Mouse (Mus musculus) forebrain, embryonic 11.5 days (tissue): ENCODE results near the gene Ccdc40. TPM values are rescaled to one million over a fixed set of nuclear protein-coding genes. Genes with fewer than 3 reads are reported as not detected.
"Not testable (repeated sequence)": the region's sequence is repeated elsewhere in the genome, so short reads cannot be mapped to it uniquely, and the experiment has no call there.

Experiments
- ATAC-seq: fragments of 200-750 bp; cut with Nextera tagmentation; replicated peaks from 2 replicates; pipeline ENCODE4 v1.8.0; 2017; ENCODE audit warnings: moderate TSS enrichment; ENCODE audit not compliant: low FRiP score
- DNase-seq: peaks from one replicate; pipeline ENCODE4 v3.0.0-alpha.2; 2017; ENCODE audit warnings: low spot score
- H3K27ac ChIP-seq: fragments of 300-500 bp; sonication (generic); 2 replicates; pipeline ENCODE4 v1.5.1; 2014; ENCODE audit warnings: low read depth, low read length
- H3K27me3 ChIP-seq: fragments of 300-500 bp; sonication (generic); 2 replicates; pipeline ENCODE4 v1.6.1; 2014; ENCODE audit warnings: mild to moderate bottlenecking, low read length, mixed read lengths; ENCODE audit not compliant: control insufficient read depth, insufficient read depth
- H3K36me3 ChIP-seq: fragments of 300-500 bp; sonication (generic); 2 replicates; pipeline ENCODE4 v1.6.1; 2014; ENCODE audit warnings: mild to moderate bottlenecking, low read length, moderate library complexity, mixed read lengths; ENCODE audit not compliant: control insufficient read depth, insufficient read depth
- H3K4me1 ChIP-seq: fragments of 300-500 bp; sonication (generic); replicated peaks from 2 replicates; pipeline ENCODE4 v1.6.1; 2014; ENCODE audit warnings: low read length, mixed read lengths; ENCODE audit not compliant: control insufficient read depth, insufficient read depth
- H3K4me2 ChIP-seq: fragments of 300-500 bp; sonication (generic); 2 replicates; pipeline ENCODE4 v1.6.1; 2014; ENCODE audit warnings: low read depth, mild to moderate bottlenecking, low read length, moderate library complexity, mixed read lengths; ENCODE audit not compliant: severe bottlenecking
- H3K4me3 ChIP-seq: fragments of 300-500 bp; sonication (generic); 2 replicates; pipeline ENCODE4 v1.5.1; 2014; ENCODE audit warnings: low read depth, low read length
- H3K9ac ChIP-seq: fragments of 300-500 bp; sonication (generic); 2 replicates; pipeline ENCODE4 v1.6.1; 2014; ENCODE audit warnings: low read length
- H3K9me3 ChIP-seq: fragments of 300-500 bp; sonication (generic); 2 replicates; pipeline ENCODE4 v1.6.1; 2016; ENCODE audit warnings: low read length, mixed read lengths; ENCODE audit not compliant: control insufficient read depth
- WGBS: fragments of 180-500 bp; shearing (Covaris S2); extraction: QIAGEN DNeasy Blood & Tissue Kit; methylation state at CpG from one replicate; pipeline ENCODE4 v1.1.7; 2014; 5-methylcytosine and 5-hydroxymethylcytosine counted together
- polyA plus RNA-seq: library from polyadenylated mRNA; unstranded; fragments of >200 nt; fragmentation: Nextera tagmentation; extraction: Ambion mirVana; gene quantifications from 2 replicates; pipeline ENCODE4 v1.2.1, GENCODE M21; 2014

Gene Ccdc40
- polyA plus RNA-seq, 1 experiment from 2014 or later, result 19.5 TPM

DNA sequence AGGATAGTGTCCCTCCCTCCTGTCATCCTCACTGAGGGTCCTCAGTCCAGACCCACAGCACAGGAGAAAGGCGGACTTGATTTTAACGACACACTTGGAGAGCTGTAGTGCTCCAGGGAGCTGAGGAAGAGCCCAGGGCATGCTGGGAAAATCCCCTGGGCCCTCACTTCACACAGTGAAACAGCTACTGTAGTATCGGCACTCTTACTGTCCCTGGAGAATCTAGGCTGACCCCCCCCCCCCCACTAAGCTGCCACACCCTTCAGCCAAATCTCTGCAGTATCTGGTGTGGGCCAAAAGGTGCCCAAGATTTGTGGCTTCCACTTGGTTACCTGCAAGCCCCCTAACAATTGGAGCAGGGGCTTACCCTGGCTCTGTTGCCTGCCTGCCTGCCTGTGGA is 8.6 kb downstream of the Ccdc40 start:
- WGBS, result 68% methylated on average over 3 of the region's 3 CpGs
- Histone ChIP-seq H3K9ac (no peak overlapping the region), H3K36me3 (no peaks in the 10 kb centered on the region; the same call in 1 of the 2 replicates), H3K4me3 (no peak overlapping the region), H3K4me1 (peaks cover 2% of the 10 kb centered on the region; the same call in 1 of the 2 replicates), H3K27ac (no peak overlapping the region), H3K9me3 (no peaks in the 10 kb centered on the region; the same call in 1 of the 2 replicates), H3K27me3 (no peaks in the 10 kb centered on the region), H3K4me2 (no peak overlapping the region)
- DNase-seq, result no peak
- no peak for ATAC-seq

DNA sequence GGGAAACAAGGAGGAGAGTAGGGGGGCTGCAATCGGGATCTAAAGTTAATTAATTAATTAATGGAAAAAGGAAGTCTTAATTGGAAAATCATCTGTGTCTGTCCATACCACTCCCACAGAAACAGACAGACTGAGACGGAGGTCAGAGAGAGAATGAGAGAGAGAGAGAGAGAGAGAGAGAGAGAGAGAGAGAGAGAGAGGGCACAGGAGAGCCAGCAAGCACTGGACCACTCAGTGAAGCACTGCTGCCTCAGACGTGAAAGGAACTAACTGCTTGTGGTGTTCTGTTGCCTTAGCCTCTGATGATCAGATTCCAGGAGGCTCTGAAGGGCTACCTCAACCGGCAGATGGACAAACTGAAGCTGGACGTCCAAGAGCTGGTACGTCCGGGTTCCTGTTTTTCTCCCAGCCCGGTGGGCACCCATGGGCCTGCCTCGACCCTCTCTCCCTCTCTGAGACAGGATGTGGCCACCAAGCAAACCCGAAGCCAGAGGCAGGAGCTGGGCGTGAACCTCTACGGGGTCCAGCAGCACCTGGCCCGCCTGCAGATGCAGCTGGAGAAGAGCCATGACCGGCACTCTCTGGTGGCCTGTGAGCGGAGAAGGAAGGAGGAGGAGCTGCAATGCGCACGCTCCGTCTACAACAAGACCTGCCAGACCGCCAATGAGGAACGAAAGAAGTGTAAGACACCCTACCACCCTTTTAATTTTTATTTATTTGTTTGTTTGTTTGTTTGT is 9.4 kb downstream of the Ccdc40 start:
- ATAC-seq, result 0 out of 2 replicates have a peak, but pooled peaks have one; percentile 15
- H3K36me3 ChIP-seq, result no peaks in the 10 kb centered on the region; the same call in 1 of the 2 replicates
- no peak for DNase-seq
- no peak overlapping the region for H3K4me3 ChIP-seq
- no peaks in the 10 kb centered on the region for H3K27me3 ChIP-seq
- H3K9me3 ChIP-seq, result no peaks in the 10 kb centered on the region; the same call in 1 of the 2 replicates
- peak overlapping the region; percentile 43 for H3K9ac ChIP-seq
- H3K4me2 ChIP-seq, result peak overlapping the region; percentile 19; the same call in 1 of the 2 replicates
- 34% methylated on average over 20 of the region's 20 CpGs for WGBS
- no peak overlapping the region for H3K27ac ChIP-seq
- H3K4me1 ChIP-seq, result peaks cover 2% of the 10 kb centered on the region; the same call in 1 of the 2 replicates

DNA sequence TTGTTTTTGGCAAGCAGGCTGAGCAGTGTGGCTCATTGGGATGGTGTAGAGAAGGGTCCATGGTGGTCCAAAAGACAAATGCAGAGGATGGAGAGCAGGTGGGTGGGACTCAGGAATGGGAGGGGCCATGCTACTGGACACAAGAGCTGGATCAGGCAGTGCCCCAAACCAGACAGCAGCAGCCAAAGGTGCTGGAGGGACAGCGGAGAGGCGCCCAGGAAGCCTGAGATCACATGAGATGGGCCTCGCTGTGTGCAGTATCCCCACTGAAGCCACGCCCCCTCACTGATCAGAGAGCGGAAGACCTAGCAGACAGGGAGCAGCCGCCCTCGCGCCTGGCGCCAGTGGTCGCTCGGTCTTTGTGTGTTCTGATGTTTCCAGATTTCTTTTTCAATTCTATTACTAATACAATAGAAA is 9.9 kb downstream of the Ccdc40 start:
- Histone ChIP-seq H3K36me3 (no peaks in the 10 kb centered on the region; the same call in 1 of the 2 replicates), H3K9ac (peak overlapping the region; percentile 32; the same call in 1 of the 2 replicates), H3K4me1 (peaks cover 2% of the 10 kb centered on the region; the same call in 1 of the 2 replicates), H3K9me3 (no peaks in the 10 kb centered on the region; the same call in 1 of the 2 replicates), H3K27me3 (no peaks in the 10 kb centered on the region), H3K27ac (no peak overlapping the region), H3K4me3 (no peak overlapping the region; the same call in 1 of the 2 replicates), H3K4me2 (peak overlapping the region; percentile 19; the same call in 1 of the 2 replicates)
- DNase-seq (peak; percentile 77), ATAC-seq (peak; percentile 44; the same call in 1 of the 2 replicates)
- WGBS, result 35% methylated on average over 11 of the region's 11 CpGs

DNA sequence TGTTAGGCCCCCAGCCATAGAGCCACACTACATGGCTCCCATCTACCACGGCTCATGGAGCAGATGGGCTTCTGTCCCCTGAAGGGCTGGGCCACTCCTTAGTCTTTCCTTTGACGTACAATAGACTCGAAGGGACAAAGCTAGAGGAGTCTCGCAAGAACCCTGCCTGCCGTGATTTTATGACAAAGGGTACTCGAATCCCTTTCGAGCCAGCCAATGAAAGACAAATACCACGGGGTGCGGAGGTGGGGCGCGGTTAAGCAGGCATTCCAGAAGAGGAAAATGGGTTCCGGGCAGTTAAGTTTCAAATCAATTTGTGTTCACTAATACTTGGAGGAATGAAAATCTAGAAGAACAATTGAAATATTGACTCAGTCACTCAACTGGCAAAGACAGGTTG is 11.1 kb downstream of the Ccdc40 start:
- WGBS, result 90% methylated on average over 12 of the region's 12 CpGs
- Histone ChIP-seq H3K9ac (no peak overlapping the region), H3K27me3 (no peaks in the 10 kb centered on the region), H3K4me1 (peaks cover 2% of the 10 kb centered on the region; the same call in 1 of the 2 replicates), H3K4me3 (no peak overlapping the region), H3K9me3 (no peaks in the 10 kb centered on the region; the same call in 1 of the 2 replicates), H3K4me2 (no peak overlapping the region), H3K27ac (no peak overlapping the region), H3K36me3 (no peaks in the 10 kb centered on the region; the same call in 1 of the 2 replicates)
- DNase-seq (no peak), ATAC-seq (no peak)

DNA sequence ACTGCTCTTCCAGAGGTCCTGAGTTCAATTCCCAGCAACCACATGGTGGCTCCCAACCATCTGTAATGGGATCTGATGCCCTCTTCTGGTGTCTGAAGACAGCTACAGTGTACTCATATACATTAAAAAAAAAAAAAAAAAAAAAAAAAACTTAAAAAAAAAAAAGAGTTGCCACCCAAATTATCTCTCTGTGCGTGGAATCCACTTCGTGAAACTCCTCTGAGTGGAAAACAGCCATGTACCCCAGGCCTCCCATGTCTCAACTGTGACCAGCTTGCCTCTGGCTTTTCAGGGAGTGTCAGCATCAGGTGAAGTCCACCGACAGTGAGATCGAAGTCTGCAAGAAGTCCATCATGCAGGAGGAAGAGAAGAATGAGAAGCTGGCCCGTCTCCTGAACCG is 17.2 kb downstream of the Ccdc40 start:
- not testable (repeated sequence) for H3K36me3 ChIP-seq, H3K4me1 ChIP-seq, ATAC-seq, H3K4me3 ChIP-seq, H3K27ac ChIP-seq, H3K9me3 ChIP-seq, H3K4me2 ChIP-seq, H3K9ac ChIP-seq, H3K27me3 ChIP-seq
- 96% methylated on average over 6 of the region's 6 CpGs for WGBS
- peak; percentile 41 for DNase-seq

DNA sequence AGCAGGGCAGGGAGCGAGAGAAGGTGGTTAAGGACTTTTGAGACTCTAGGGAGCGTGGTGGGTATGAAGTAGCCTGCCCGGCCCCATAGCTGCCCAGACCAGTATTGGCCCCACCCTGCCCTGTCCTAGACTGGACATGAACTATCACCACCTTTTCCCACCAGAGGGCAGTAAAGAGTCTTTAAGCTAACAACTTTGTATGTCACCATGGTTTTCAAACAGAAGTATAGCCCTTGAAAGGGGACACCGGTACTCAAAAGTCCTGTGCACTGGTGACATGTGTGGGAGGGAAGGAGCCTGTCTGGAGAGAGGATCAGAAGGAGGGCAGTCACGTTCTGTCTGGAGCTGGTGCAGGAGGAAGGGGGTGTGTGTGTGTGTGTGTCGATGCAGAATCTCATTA is 20.6 kb downstream of the Ccdc40 start:
- no peak overlapping the region for H3K9ac ChIP-seq
- H3K4me3 ChIP-seq, result no peak overlapping the region
- no peaks in the 10 kb centered on the region; the same call in 1 of the 2 replicates for H3K36me3 ChIP-seq
- no peak overlapping the region for H3K4me2 ChIP-seq
- peak; percentile 66 for DNase-seq
- no peak overlapping the region for H3K27ac ChIP-seq
- no peaks in the 10 kb centered on the region for H3K9me3 ChIP-seq
- peak; percentile 38; the same call in 1 of the 2 replicates for ATAC-seq
- 34% methylated on average over 6 of the region's 6 CpGs for WGBS
- peaks cover 7% of the 10 kb centered on the region; the same call in 1 of the 2 replicates for H3K4me1 ChIP-seq
- H3K27me3 ChIP-seq, result no peaks in the 10 kb centered on the region

DNA sequence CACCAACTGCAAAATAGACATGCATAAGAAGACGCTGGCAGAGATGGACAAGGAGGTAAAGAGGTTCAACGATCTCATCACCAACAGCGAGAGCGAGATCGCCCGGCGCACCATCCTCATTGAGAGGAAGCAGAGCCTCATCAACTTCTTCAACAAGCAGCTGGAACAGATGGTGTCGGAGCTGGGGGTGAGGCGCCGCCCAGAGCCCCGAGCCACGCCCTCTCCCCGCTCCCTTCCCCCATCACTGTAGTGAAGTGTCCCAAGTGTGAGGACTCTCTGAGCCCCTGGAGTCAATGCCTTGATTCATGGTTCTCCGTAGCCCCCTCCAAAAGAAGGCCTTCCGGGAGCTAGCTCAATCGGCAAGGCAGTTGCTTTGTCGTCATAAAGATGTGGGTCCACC is 22.6 kb downstream of the Ccdc40 start:
- H3K36me3 ChIP-seq, result no peaks in the 10 kb centered on the region
- H3K9me3 ChIP-seq, result no peaks in the 10 kb centered on the region
- 76% methylated on average over 17 of the region's 17 CpGs for WGBS
- no peak overlapping the region for H3K4me2 ChIP-seq
- ATAC-seq (no peak), DNase-seq (no peak)
- H3K4me3 ChIP-seq, result no peak overlapping the region
- H3K27ac ChIP-seq, result no peak overlapping the region
- no peak overlapping the region; the same call in 1 of the 2 replicates for H3K9ac ChIP-seq
- peaks cover 7% of the 10 kb centered on the region; the same call in 1 of the 2 replicates for H3K4me1 ChIP-seq
- H3K27me3 ChIP-seq, result no peaks in the 10 kb centered on the region

DNA sequence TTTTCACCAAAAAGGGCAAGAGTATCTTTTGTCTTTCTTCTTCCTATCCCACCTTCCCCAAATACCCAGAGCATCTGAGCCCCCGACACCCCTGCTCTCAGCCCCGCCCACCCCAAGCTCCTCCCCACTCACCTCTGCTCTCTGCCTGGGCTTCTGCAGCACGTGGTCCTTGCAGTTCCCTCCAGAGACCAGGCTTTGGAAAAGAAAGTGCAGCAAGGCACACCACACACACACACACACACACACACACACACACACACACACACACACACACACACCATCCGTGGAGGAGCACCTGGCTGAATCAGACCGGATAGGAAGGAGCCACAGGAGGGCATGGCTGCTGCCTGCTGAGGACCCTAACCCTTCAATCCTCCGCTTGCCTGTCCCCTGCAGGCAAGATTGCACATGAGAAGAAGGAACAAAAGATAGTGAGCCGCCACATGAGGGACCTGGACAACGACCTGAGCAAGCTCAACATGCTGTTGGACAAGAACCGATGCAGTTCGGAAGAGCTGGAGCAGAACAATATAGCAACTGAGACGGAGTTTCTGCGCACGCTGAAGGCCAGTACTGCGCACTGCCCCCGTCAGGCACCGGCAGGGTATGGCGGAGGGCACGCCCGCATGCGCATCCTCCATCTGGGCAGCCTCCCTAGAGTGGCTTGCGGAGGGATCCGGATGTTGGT is 24.6 kb downstream of the Ccdc40 start:
- Histone ChIP-seq H3K9ac (peak overlapping the region; percentile 45), H3K4me1 (peaks cover 7% of the 10 kb centered on the region; the same call in 1 of the 2 replicates), H3K27ac (no peak overlapping the region), H3K27me3 (no peaks in the 10 kb centered on the region), H3K4me2 (peak overlapping the region; percentile 42), H3K9me3 (no peaks in the 10 kb centered on the region), H3K4me3 (no peak overlapping the region), H3K36me3 (no peaks in the 10 kb centered on the region)
- peak; percentile 84 for DNase-seq
- WGBS, result 5% methylated on average over 22 of the region's 22 CpGs
- ATAC-seq, result peak; percentile 73; the same call in 1 of the 2 replicates
